ENCODE assay signal across 11 mouse cellular contexts in the genomic region with DNA sequence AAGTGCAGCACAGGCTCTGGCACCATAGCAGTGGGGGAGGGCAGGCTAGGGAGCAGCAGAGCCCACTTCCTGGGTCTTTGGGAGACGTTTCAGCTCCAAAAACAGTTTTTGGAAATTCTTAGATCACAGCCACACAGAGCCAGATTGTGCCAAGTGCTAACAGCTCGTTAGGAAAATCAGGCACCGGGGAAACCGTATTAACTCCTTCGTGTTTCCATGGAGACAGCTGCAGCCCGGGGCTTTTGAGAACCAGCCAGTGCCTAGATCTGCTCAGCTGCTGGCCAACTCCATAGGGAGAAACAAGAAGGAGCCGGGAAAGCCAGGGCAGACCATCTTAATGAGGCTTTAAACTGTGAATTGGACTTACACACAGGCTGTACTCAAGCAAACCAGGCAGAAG. TPM values are rescaled to one million over a fixed set of nuclear protein-coding genes. Genes with fewer than 3 reads are reported as not detected.
DNase-seq lines count a peak whose midpoint lies in the region; ATAC-seq lines count a peak whose summit lies in the region.
"Had no signal": no experiment of that assay in that cellular context is flagged by ENCODE, and none has a peak within 500 bp of the region (broad histone marks: within the 10 kb centered on the region; RNA-seq: fewer than 3 reads in every experiment).

No protein-coding gene starts in this region.

- H3K4me1 ChIP-seq in embryonic facial prominence, embryonic 15.5 days = peaks cover 7% of the 10 kb centered on the region

- WGBS in embryonic facial prominence, embryonic 15.5 days = 5% methylated on average over 7 of the region's 7 CpGs

- ATAC-seq in embryonic facial prominence, embryonic 15.5 days (ENCODE audit: insufficient number of reproducible peaks, low FRiP score, low TSS enrichment, low read depth) = peak; percentile 65; the same call in 1 of the 2 replicates
- no peak for ATAC-seq in CD4-positive, CD25-positive, alpha-beta regulatory T cell, adult 4 months

- DNase-seq in heart, adult 11 months = peak; percentile 93
- DNase-seq in heart, postnatal 10 days = no peak
- DNase-seq in kidney, adult 8-10 months = peak; percentile 39 to 41
- DNase-seq in left cerebral cortex, postnatal 25 days (ENCODE audit: low spot score in 2 of 2) = peak; percentile 84 to 93
- DNase-seq in retina, postnatal 1 day = peak; percentile 85
- no peak for DNase-seq in heart, adult 9 months (ENCODE audit: low spot score in 2 of 2)

- H3K9ac ChIP-seq in embryonic facial prominence, embryonic 15.5 days = no peak overlapping the region
- H3K9ac ChIP-seq: embryonic facial prominence, embryonic 12.5 days had no signal

- H3K27ac ChIP-seq in embryonic facial prominence, embryonic 15.5 days (replicated peaks) = 0 out of 2 replicates have a peak overlapping the region, but pooled peaks have one; percentile 34
- H3K27ac ChIP-seq: embryonic facial prominence, embryonic 12.5 days had no signal

- no peak overlapping the region for H3K4me3 ChIP-seq in embryonic facial prominence, embryonic 15.5 days (replicated peaks)
- H3K4me3 ChIP-seq: embryonic facial prominence, embryonic 12.5 days; myocyte had no signal

- intact Hi-C loops in heart, postnatal 10 days (cut with DNase I) = no loop called here
- intact Hi-C loops in left cerebral cortex, postnatal 25 days (cut with DNase I) = no loop called here

- no peak overlapping the region for H3K4me2 ChIP-seq in embryonic facial prominence, embryonic 15.5 days (replicated peaks)
- H3K4me2 ChIP-seq: embryonic facial prominence, embryonic 12.5 days had no signal

- no peaks in the 10 kb centered on the region for H3K36me3 ChIP-seq in embryonic facial prominence, embryonic 15.5 days
- H3K36me3 ChIP-seq: embryonic facial prominence, embryonic 12.5 days had no signal

- H3K27me3 ChIP-seq in embryonic facial prominence, embryonic 15.5 days = no peaks in the 10 kb centered on the region
- H3K27me3 ChIP-seq: embryonic facial prominence, embryonic 12.5 days had no signal

- H3K9me3 ChIP-seq in embryonic facial prominence, embryonic 15.5 days (replicated peaks) = no peaks in the 10 kb centered on the region
- H3K9me3 ChIP-seq: embryonic facial prominence, embryonic 12.5 days had no signal

RNA-seq across cellular contexts. Expression of gene Galnt15, which starts 11.9 kb away (rescaled TPM):
- 10 to 100 TPM; 11.6 to 13.0 TPM for total RNA-seq in heart, postnatal 10 days (2021)
- polyA plus RNA-seq in embryonic facial prominence, embryonic 15.5 days (2015; fragmentation: Nextera tagmentation; extraction: Ambion mirVana) = 0.37 and 0.48 TPM in 2 replicates
- total RNA-seq in left cerebral cortex, postnatal 25 days (2021) = 1 to 10 TPM; 1.3 to 2.0 TPM
- not detected for polyA plus RNA-seq in CD4-positive, CD25-positive, alpha-beta regulatory T cell, adult 4 months (2017; shearing (Covaris generic))
- total RNA-seq: CH12.LX had no signal
- polyA plus RNA-seq: myocyte had no signal

Comparison
In these comparisons a context has a peak if more than half of its experiments do, and no peak if none do; other contexts are left out.
1. DNase-seq: peak in heart, adult 11 months (single experiment), kidney, adult 8-10 months (2 of 2), left cerebral cortex, postnatal 25 days (2 of 2) and retina, postnatal 1 day (single experiment); none in heart, postnatal 10 days (0 of 2) and heart, adult 9 months (0 of 2).
2. RNA of gene Galnt15, which starts 11.9 kb away (total RNA-seq): 11.6 to 13.0 TPM in heart, postnatal 10 days; 1.3 to 2.0 TPM in left cerebral cortex, postnatal 25 days; every median in the first group is over 4 times any median in the second.